Mouse (Mus musculus): ENCODE measurements at regions not wholly inside any gene's neighbourhood (a gene's known extent, or its start where the extent isn't known, plus 50 kb on each side); places are given as distances from the start of the nearest gene placed in this dataset.

DNA sequence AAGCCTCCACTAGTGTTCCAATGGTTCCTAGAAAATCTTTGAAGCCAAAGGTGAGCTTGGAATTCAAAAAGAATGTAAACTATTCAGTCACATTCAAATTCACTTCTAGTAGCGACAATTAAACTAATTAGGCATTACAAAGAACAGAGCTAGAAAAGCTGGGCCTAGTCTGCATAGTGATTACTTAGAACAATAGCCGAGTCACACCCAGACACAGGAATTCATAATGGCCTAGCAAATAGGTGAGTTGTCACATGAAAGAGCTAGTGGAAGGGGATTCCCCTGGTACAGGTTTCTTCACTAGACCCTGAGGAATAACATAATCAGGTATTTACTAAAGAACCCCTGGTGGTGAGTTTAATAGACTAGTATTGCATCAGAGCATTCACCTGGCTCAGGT, 958.9 kb downstream of the Serpinb8 start:
- TF ChIP-seq CTCF (IDR thresholded peaks at IDR 0.05; ENCODE audit: borderline replicate concordance, extremely low read depth, insufficient read depth, insufficient read length) = no peak
- no peak for TF ChIP-seq POLR2A (IDR thresholded peaks at IDR 0.05; ENCODE audit: borderline replicate concordance, extremely low read depth, insufficient read depth, insufficient read length, poor library complexity, severe bottlenecking)
- DNase-seq (ENCODE audit: low read depth) = no peak

DNA sequence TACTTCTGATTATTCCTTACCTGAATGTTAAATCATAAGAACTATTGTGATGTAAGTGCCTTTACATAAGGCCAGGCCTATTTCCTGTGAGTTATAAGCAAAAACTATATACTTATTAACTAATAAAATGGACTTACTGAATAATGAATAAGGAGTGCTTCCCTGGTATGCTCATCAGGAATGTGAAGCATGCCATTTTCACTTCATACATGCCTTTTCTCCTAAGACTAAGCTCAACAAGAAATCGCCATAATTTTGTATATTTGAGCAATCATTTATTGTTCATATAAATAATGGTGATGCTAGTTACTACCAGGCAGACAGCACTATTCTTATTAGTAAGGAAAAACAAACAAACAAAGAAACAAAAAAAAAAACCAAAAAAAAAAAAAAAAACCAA, 969.1 kb downstream of the Serpinb8 start:
- TF ChIP-seq POLR2A (IDR thresholded peaks at IDR 0.05; ENCODE audit: borderline replicate concordance, extremely low read depth, insufficient read depth, insufficient read length, poor library complexity, severe bottlenecking) = no peak
- no peak for TF ChIP-seq CTCF (IDR thresholded peaks at IDR 0.05; ENCODE audit: borderline replicate concordance, extremely low read depth, insufficient read depth, insufficient read length)
- DNase-seq (ENCODE audit: low read depth) = no peak

DNA sequence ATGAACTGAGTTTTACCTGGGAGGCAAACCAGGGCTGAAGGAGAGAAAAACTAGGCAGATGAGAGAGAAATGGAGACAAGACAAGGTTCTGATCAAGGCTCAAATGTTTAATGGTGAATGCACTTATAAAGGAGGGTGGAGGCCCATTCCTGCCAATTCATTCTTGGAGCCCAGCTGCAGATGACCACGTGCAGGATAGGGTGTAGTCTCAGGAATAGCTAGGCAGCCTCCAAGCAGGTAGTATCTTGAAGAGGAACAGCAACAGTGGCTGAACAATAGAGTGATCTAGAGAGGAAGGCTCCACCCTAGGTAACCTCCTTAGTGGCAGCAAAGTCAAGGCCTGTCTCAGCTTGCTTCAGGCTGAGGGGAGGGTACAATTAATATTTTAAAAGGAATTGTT, 973.2 kb downstream of the Serpinb8 start:
- TF ChIP-seq CTCF (IDR thresholded peaks at IDR 0.05; ENCODE audit: borderline replicate concordance, extremely low read depth, insufficient read depth, insufficient read length) (no peak), POLR2A (IDR thresholded peaks at IDR 0.05; ENCODE audit: borderline replicate concordance, extremely low read depth, insufficient read depth, insufficient read length, poor library complexity, severe bottlenecking) (no peak)
- no peak for DNase-seq (ENCODE audit: low read depth)

DNA sequence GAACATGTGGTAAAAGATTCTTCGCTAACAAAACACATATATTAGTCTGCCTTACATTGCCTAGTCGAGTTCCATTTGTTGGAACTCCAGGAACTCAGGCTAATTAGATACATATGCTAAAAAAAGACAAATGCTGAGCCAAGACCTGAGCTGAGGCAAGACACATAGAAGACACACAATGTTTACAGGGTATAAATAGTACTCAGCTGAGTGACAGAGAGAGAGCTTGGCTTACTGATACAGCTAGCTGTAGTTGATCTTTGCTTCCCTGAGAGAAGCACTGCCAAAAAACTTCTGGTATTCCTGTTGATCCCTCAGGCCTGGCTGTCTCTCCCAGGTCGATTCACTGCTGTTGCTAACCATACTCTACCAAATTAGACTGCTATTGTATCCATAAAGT, 982.2 kb downstream of the Serpinb8 start:
- DNase-seq (ENCODE audit: low read depth) = peak; percentile 28
- no peak for TF ChIP-seq CTCF (IDR thresholded peaks at IDR 0.05; ENCODE audit: borderline replicate concordance, extremely low read depth, insufficient read depth, insufficient read length)
- TF ChIP-seq POLR2A (IDR thresholded peaks at IDR 0.05; ENCODE audit: borderline replicate concordance, extremely low read depth, insufficient read depth, insufficient read length, poor library complexity, severe bottlenecking) = no peak

DNA sequence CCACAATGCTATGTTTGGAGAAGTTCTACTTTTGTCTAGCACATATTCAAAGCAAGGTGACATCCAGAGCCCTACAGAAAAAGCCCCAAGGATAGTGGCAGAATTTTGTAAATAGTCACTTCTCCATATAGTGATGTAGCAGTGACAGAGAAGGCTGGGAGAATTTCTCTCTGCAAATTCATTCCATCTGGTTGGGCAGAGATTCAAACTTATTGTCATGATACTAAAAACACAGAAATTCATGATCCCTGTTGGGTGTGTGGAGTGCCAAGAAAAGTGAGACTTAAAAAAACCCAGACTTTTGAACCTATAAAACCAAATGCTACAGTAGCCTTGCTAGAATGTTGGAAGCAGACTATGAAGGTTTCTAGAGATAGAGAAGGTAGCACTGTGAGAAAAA, 983.0 kb downstream of the Serpinb8 start:
- peak; percentile 58 for DNase-seq (ENCODE audit: low read depth)
- TF ChIP-seq POLR2A (IDR thresholded peaks at IDR 0.05; ENCODE audit: borderline replicate concordance, extremely low read depth, insufficient read depth, insufficient read length, poor library complexity, severe bottlenecking) = no peak

DNA sequence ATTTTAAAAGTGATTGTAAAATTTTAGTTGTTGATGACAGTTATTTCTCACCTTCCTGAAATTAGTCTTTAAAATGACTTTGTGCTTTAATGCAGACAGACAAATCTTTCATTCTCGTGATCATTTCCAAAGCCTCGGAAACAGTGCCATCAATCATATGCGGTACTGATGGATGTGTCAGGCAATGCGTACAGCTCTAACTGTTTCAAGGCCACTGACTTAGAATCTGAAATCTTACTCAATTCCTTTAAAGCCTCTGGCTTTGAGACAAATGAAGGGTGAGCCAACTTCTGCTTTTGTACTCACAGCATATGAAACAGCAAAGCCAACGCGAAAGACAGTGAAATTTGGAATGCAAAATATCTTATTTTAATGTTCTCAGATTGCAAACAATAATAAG, 987.0 kb downstream of the Serpinb8 start:
- DNase-seq (ENCODE audit: low read depth) = peak; percentile 72
- TF ChIP-seq CTCF (IDR thresholded peaks at IDR 0.05; ENCODE audit: borderline replicate concordance, extremely low read depth, insufficient read depth, insufficient read length) (no peak), POLR2A (IDR thresholded peaks at IDR 0.05; ENCODE audit: borderline replicate concordance, extremely low read depth, insufficient read depth, insufficient read length, poor library complexity, severe bottlenecking) (no peak)

DNA sequence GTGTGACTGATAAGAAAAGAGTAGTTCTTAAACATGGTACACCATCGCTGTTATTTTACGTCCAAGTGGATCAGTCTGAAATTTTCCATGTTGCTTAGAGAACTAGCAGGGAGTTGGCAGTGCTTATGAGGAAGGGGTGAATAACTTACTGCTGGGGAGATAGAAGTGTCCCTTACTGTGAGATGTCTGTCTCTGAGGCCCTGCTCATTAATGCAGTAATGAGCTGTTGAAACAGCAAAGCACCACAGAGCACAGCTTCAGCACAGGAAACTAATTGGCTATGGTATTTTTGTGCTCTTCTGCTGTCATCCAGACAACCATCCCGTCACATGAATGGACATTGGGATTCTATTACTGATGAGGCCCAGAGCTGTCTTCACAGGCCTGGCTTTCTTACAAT, 988.0 kb downstream of the Serpinb8 start:
- TF ChIP-seq POLR2A (IDR thresholded peaks at IDR 0.05; ENCODE audit: borderline replicate concordance, extremely low read depth, insufficient read depth, insufficient read length, poor library complexity, severe bottlenecking) (no peak), CTCF (IDR thresholded peaks at IDR 0.05; ENCODE audit: borderline replicate concordance, extremely low read depth, insufficient read depth, insufficient read length) (no peak)
- peak; percentile 87 for DNase-seq (ENCODE audit: low read depth)

DNA sequence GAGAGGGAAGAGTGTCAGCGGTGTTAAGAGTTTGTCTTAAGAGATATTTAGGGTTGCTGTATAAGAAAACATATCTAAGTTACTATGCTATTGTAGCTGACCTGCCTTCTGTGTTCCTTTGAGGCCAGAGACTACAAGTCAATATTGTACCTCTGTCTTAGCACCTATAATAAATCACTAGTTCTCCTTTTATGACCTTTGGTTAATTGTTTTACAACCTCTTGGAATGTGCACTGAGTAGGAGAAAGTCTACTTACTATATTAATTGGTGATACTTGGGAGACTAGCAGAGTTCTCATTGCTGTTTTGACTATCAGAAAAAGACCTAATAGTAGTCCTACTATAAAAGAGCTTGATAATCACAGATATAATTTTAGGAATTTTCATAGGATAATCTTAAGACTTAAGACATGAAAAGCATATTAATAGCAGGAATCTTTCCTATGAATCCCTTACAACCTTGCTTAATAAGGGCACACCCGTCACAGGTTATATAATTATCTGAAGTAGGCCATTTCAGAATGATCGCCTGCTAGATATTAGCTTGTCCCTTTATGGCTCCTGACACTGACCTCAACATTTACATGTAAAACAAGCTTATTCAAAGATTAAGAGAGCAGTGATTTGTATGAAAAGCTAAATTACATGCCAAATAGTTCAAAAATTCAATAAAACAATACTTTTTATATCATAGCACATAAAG, 1003.1 kb downstream of the Serpinb8 start:
- TF ChIP-seq POLR2A (IDR thresholded peaks at IDR 0.05; ENCODE audit: borderline replicate concordance, extremely low read depth, insufficient read depth, insufficient read length, poor library complexity, severe bottlenecking) (no peak), CTCF (IDR thresholded peaks at IDR 0.05; ENCODE audit: borderline replicate concordance, extremely low read depth, insufficient read depth, insufficient read length) (no peak)
- DNase-seq (ENCODE audit: low read depth) = no peak

DNA sequence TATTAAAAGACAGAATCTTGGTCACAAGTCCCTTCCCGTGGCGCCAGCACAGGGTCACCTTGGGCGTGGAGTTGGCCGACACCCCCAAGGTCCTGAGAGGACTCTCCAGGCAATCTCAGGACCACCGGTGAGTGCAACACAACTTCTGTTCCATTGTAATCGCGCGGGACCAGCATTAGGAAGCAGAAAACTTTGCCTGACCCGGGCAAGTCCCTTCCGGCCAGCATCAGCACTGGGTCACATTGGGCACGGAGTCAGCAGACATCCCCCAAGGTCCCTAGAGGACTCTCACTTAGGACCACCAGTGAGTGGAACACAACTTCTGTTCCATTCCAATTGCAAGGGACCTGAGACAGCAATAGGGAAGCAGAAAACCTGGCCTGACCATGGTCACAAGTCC, 1007.3 kb downstream of the Serpinb8 start:
- no peak for DNase-seq (ENCODE audit: low read depth)
- TF ChIP-seq POLR2A (IDR thresholded peaks at IDR 0.05; ENCODE audit: borderline replicate concordance, extremely low read depth, insufficient read depth, insufficient read length, poor library complexity, severe bottlenecking) = no peak
- no peak for TF ChIP-seq CTCF (IDR thresholded peaks at IDR 0.05; ENCODE audit: borderline replicate concordance, extremely low read depth, insufficient read depth, insufficient read length)

All from brain, embryonic 14.5 days (tissue).